Mouse (Mus musculus) CH12.LX (cell line): ENCODE data around the gene Alb.

Experiments
- CTCF ChIP-seq, 2 experiments: IDR thresholded peaks in 1 of 2; conservative IDR thresholded peaks in 1 of 2; 2 replicates each; pipeline ENCODE4 v1.5.1; 2011 to 2012; ENCODE audit warnings: low read depth in 2 of 2, low read length in 2 of 2, improper control_type of control experiment in 1 of 2, inconsistent platforms in 1 of 2, mild to moderate bottlenecking in 1 of 2, moderate library complexity in 1 of 2
- ELF1 ChIP-seq: IDR thresholded peaks from 2 replicates; pipeline ENCODE4 v1.6.1; 2014; ENCODE audit warnings: low read depth, mild to moderate bottlenecking, inconsistent platforms, low read length, improper control_type of control experiment
- IRF4 ChIP-seq: IDR thresholded peaks from 2 replicates; pipeline ENCODE4 v1.6.1; 2014; ENCODE audit warnings: low read depth, mild to moderate bottlenecking, inconsistent platforms, low read length, improper control_type of control experiment
- MAFK ChIP-seq: IDR thresholded peaks from 2 replicates; pipeline ENCODE4 v1.6.1; 2011; ENCODE audit warnings: low read length, improper control_type of control experiment; ENCODE audit not compliant: insufficient replicate concordance
- MAX ChIP-seq: IDR thresholded peaks from 2 replicates; pipeline ENCODE4 v1.6.1; 2011; ENCODE audit warnings: low read length, improper control_type of control experiment
- POLR2A ChIP-seq: IDR thresholded peaks from 2 replicates; pipeline ENCODE4 v1.6.1; 2011; ENCODE audit warnings: low read depth, mild to moderate bottlenecking, improper control_type of control experiment, low read length
- RCOR1 ChIP-seq: conservative IDR thresholded peaks from 2 replicates; pipeline ENCODE4 v1.6.1; 2012; ENCODE audit warnings: low read depth, mild to moderate bottlenecking, inconsistent platforms, low read length, improper control_type of control experiment
- SMC3 ChIP-seq: IDR thresholded peaks from 2 replicates; pipeline ENCODE4 v1.6.1; 2011; ENCODE audit warnings: low read depth, low read length, improper control_type of control experiment
- USF1 ChIP-seq: IDR thresholded peaks from 2 replicates; pipeline ENCODE4 v1.6.1; 2014; ENCODE audit warnings: low read depth, mild to moderate bottlenecking, inconsistent platforms, low read length, improper control_type of control experiment

GRCm38 (mm10) chr5:90504742-90505141, 44.0 kb downstream of the Alb start:
- TF ChIP-seq CTCF (conservative IDR thresholded peaks at IDR 0.05 in 1 of 2, IDR thresholded peaks at IDR 0.05 in 1 of 2; ENCODE audit: low read depth in 2 of 2, low read length in 2 of 2): no peak
- TF ChIP-seq RCOR1: no peak
- TF ChIP-seq MAFK: no peak
- no peak for TF ChIP-seq IRF4
- TF ChIP-seq MAX: peak; percentile 82
- peak; percentile 54 for TF ChIP-seq USF1
- TF ChIP-seq ELF1: peak; percentile 67
- TF ChIP-seq SMC3: no peak
- TF ChIP-seq POLR2A: peak; percentile 51; the same call in 1 of the 2 replicates
